Mouse (Mus musculus): Measurements from ENCODE around the gene Ereg. TPM values are rescaled to one million over a fixed set of nuclear protein-coding genes. Genes with fewer than 3 reads are reported as not detected.

Ereg gene
- total RNA-seq (2012; rRNA removed) (not detected in 2 replicates), total RNA-seq (2014; rRNA removed) (not detected in 2 replicates), polyA plus RNA-seq (2012; ENCODE audit: insufficient read length, low read depth) (not detected in 2 replicates)

DNA sequence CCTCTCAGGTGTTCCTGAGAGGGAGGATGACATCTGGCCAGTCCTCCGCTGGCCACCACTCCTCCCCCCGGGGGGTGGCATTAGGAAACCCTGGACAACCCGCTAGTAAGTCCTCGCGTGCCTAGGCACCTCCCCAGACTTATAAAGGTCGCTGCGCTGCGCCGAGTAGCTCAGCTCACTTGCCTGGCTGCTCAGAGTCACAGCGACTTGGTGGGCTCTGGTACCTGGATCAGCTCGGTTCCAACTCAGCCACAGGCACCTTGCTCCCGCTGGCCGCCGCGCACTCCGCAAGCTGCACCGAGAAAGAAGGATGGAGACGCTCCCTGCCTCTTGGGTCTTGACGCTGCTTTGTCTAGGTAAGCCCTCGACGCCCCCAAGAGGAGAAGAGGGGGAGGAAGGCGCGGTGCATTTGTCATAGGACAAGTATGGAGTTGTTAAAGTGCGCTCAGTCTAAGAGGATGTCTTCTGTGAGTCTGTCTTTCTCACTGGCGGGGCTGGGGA lies at the start of gene Ereg:
Gene Ereg, plus strand, starts transcription at position 173 of the 501 bp plus-strand sequence.
- no peak within 1 kb of the TSS for H3K4me3 ChIP-seq (replicated peaks in 1 of 3; ENCODE audit: low read depth in 2 of 3, low read length in 2 of 3, poor library complexity in 1 of 3)
- TF ChIP-seq RCOR1 (conservative IDR thresholded peaks at IDR 0.05; ENCODE audit: low read depth, low read length) = no peak
- no peak for TF ChIP-seq POLR2AphosphoS2 (IDR thresholded peaks at IDR 0.05; ENCODE audit: low read depth, low read length)
- TF ChIP-seq RAD21 (IDR thresholded peaks at IDR 0.05; ENCODE audit: low read depth, low read length) = no peak
- no peak for TF ChIP-seq TBP (conservative IDR thresholded peaks at IDR 0.05; ENCODE audit: low read depth, low read length)
- no peak for TF ChIP-seq PAX5 (IDR thresholded peaks at IDR 0.05; ENCODE audit: low read length)
- TF ChIP-seq ZNF384 (IDR thresholded peaks at IDR 0.05; ENCODE audit: low read depth, low read length) = no peak
- no peak for TF ChIP-seq USF2 (conservative IDR thresholded peaks at IDR 0.05; ENCODE audit: low read depth, low read length)
- TF ChIP-seq MAFK (IDR thresholded peaks at IDR 0.05; ENCODE audit: insufficient replicate concordance, low read length) = no peak
- no peak for TF ChIP-seq UBTF (IDR thresholded peaks at IDR 0.05; ENCODE audit: low read depth, low read length)
- TF ChIP-seq ZMIZ1 (IDR thresholded peaks at IDR 0.05; ENCODE audit: low read depth, low read length) = no peak
- TF ChIP-seq TCF12 (IDR thresholded peaks at IDR 0.05; ENCODE audit: low read depth, low read length) = no peak
- TF ChIP-seq NRF1 (IDR thresholded peaks at IDR 0.05; ENCODE audit: low read depth, low read length) = no peak
- TF ChIP-seq KAT2A (IDR thresholded peaks at IDR 0.05; ENCODE audit: insufficient replicate concordance, low read length) = no peak
- no peak for TF ChIP-seq CHD2 (IDR thresholded peaks at IDR 0.05; ENCODE audit: low read length)
- TF ChIP-seq JUND (conservative IDR thresholded peaks at IDR 0.05; ENCODE audit: low read depth, low read length) = no peak
- no peak for TF ChIP-seq MEF2A (IDR thresholded peaks at IDR 0.05; ENCODE audit: borderline replicate concordance, low read depth, low read length)
- no peak for TF ChIP-seq IRF4 (IDR thresholded peaks at IDR 0.05; ENCODE audit: low read depth, low read length)
- H3K4me1 ChIP-seq (ENCODE audit: control insufficient read depth in 1 of 2, insufficient read depth in 2 of 2) = peaks cover 0 to 4% of the 10 kb centered on the region in 2 experiments; a peak in 1 of 4 replicates
- DNase-seq (ENCODE audit: extremely low read depth) = no peak
- H3K27ac ChIP-seq (ENCODE audit: insufficient read depth, low read depth) = no peak within 1 kb of the TSS
- in situ Hi-C loops (cut with MboI; ENCODE audit: low pct_ligation_motif_present, low pct_unique_long_range_greater_than_20kb, low sequenced_read_pairs) (no loop called here), dilution Hi-C loops (cut with MboI; ENCODE audit: extremely low pct_ligation_motif_present, extremely low pct_unique_long_range_greater_than_20kb, low sequenced_read_pairs) (no loop called here)
- no peak within 1 kb of the TSS for H3K9ac ChIP-seq (ENCODE audit: insufficient read depth, low read depth)
- no peaks in the 10 kb centered on the region for H3K79me2 ChIP-seq (replicated peaks; ENCODE audit: control insufficient read depth, extremely low read depth, insufficient read depth, poor library complexity, severe bottlenecking)
- no peaks in the 10 kb centered on the region for H3K27me3 ChIP-seq (replicated peaks)
- no peaks in the 10 kb centered on the region for H3K36me3 ChIP-seq (replicated peaks in 1 of 2; ENCODE audit: control insufficient read depth in 1 of 2, insufficient read depth in 1 of 2, low read length in 1 of 2)
- H3K9me3 ChIP-seq (replicated peaks; ENCODE audit: low read length) = no peaks in the 10 kb centered on the region
- H3K4me2 ChIP-seq (ENCODE audit: insufficient read depth, low read depth, poor library complexity, severe bottlenecking) = no peak within 1 kb of the TSS

DNA sequence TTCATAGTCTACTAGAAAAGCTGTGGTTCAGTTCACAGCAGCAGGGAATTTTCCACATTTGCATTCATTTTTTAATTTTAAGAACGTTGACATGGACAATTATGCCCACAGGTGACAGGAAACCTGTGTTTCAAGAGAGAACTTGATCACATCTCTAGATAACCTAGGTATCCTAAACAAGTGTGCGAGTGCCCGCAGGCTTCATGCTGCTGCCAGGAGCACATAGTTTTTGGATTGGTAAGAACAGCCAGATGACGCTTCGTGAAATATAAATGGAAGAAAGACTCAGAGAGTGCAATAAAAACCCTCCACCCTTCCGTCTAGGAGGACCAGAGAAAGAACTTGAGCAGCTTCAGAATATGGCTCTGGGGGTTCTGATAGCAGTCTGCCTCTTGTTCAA lies 47.3 kb upstream of the Ereg start, which contains the start of gene Epgn:
Gene Epgn, plus strand, starts transcription at position 301 of the 400 bp plus-strand sequence.
- Histone ChIP-seq H3K79me2 (replicated peaks; ENCODE audit: control insufficient read depth, extremely low read depth, insufficient read depth, poor library complexity, severe bottlenecking) (no peaks in the 10 kb centered on the region; the same call in 1 of the 2 replicates), H3K9me3 (replicated peaks; ENCODE audit: low read length) (no peaks in the 10 kb centered on the region), H3K4me2 (ENCODE audit: insufficient read depth, low read depth, poor library complexity, severe bottlenecking) (no peak within 1 kb of the TSS), H3K27ac (ENCODE audit: insufficient read depth, low read depth) (no peak within 1 kb of the TSS), H3K36me3 (replicated peaks in 1 of 2; ENCODE audit: control insufficient read depth in 1 of 2, insufficient read depth in 1 of 2, low read length in 1 of 2) (no peaks in the 10 kb centered on the region), H3K4me1 (ENCODE audit: control insufficient read depth in 1 of 2, insufficient read depth in 2 of 2) (no peaks in the 10 kb centered on the region), H3K9ac (ENCODE audit: insufficient read depth, low read depth) (no peak within 1 kb of the TSS), H3K27me3 (replicated peaks) (no peaks in the 10 kb centered on the region), H3K4me3 (replicated peaks in 1 of 3; ENCODE audit: low read depth in 2 of 3, low read length in 2 of 3, poor library complexity in 1 of 3) (no peak within 1 kb of the TSS)
- DNase-seq (ENCODE audit: extremely low read depth) = no peak
- dilution Hi-C loops (cut with MboI; ENCODE audit: extremely low pct_ligation_motif_present, extremely low pct_unique_long_range_greater_than_20kb, low sequenced_read_pairs) (no loop called here), in situ Hi-C loops (cut with MboI; ENCODE audit: low pct_ligation_motif_present, low pct_unique_long_range_greater_than_20kb, low sequenced_read_pairs) (loop anchor here (25.0 kb wide), 1 partner anchor 285 kb away; no protein-coding TSS in a partner anchor)
- no peak for TF ChIP-seq TBP (conservative IDR thresholded peaks at IDR 0.05; ENCODE audit: low read depth, low read length)
- no peak for TF ChIP-seq MAZ (IDR thresholded peaks at IDR 0.05; ENCODE audit: low read depth, low read length)
- no peak for TF ChIP-seq E2F4 (IDR thresholded peaks at IDR 0.05; ENCODE audit: insufficient replicate concordance, low read depth, low read length)
- TF ChIP-seq GABPA (IDR thresholded peaks at IDR 0.05; ENCODE audit: insufficient replicate concordance, low read depth, low read length) = no peak
- no peak for TF ChIP-seq RAD21 (IDR thresholded peaks at IDR 0.05; ENCODE audit: low read depth, low read length)
- no peak for TF ChIP-seq JUND (conservative IDR thresholded peaks at IDR 0.05; ENCODE audit: low read depth, low read length)
- no peak for TF ChIP-seq CHD2 (IDR thresholded peaks at IDR 0.05; ENCODE audit: low read length)
- TF ChIP-seq UBTF (IDR thresholded peaks at IDR 0.05; ENCODE audit: low read depth, low read length) = no peak
- no peak for TF ChIP-seq NRF1 (IDR thresholded peaks at IDR 0.05; ENCODE audit: low read depth, low read length)
- TF ChIP-seq PAX5 (IDR thresholded peaks at IDR 0.05; ENCODE audit: low read length) = no peak
- no peak for TF ChIP-seq MXI1 (IDR thresholded peaks at IDR 0.05; ENCODE audit: low read depth, low read length)
- no peak for TF ChIP-seq MYC (IDR thresholded peaks at IDR 0.05; ENCODE audit: low read depth, low read length)
- TF ChIP-seq MEF2A (IDR thresholded peaks at IDR 0.05; ENCODE audit: borderline replicate concordance, low read depth, low read length) = no peak
- TF ChIP-seq SIN3A (IDR thresholded peaks at IDR 0.05; ENCODE audit: low read length) = no peak
- TF ChIP-seq ZNF384 (IDR thresholded peaks at IDR 0.05; ENCODE audit: low read depth, low read length) = no peak
- no peak for TF ChIP-seq RCOR1 (conservative IDR thresholded peaks at IDR 0.05; ENCODE audit: low read depth, low read length)
- TF ChIP-seq MAFK (IDR thresholded peaks at IDR 0.05; ENCODE audit: insufficient replicate concordance, low read length) = no peak
- no peak for TF ChIP-seq BHLHE40 (IDR thresholded peaks at IDR 0.05; ENCODE audit: low read depth, low read length)
